Mouse (Mus musculus) embryonic facial prominence, embryonic 14.5 days (tissue): ENCODE results near the gene Ing3. TPM values are rescaled to one million over a fixed set of nuclear protein-coding genes. Genes with fewer than 3 reads are reported as not detected.

Experiments
- ATAC-seq: fragments of 200-750 bp; cut with Nextera tagmentation; 2 replicates; pipeline ENCODE4 v1.8.0; 2017; ENCODE audit warnings: low read depth, moderate number of reproducible peaks, moderate TSS enrichment
- DNase-seq: peaks from one replicate; pipeline ENCODE4 v3.0.0-alpha.2; 2015; ENCODE audit warnings: low spot score
- H3K27ac ChIP-seq: fragments of 300-500 bp; sonication (generic); replicated peaks from 2 replicates; pipeline ENCODE4 v1.5.1; 2014; ENCODE audit warnings: low read depth, mild to moderate bottlenecking, low read length, moderate library complexity
- H3K27me3 ChIP-seq: fragments of 300-500 bp; sonication (generic); replicated peaks from 2 replicates; pipeline ENCODE4 v1.6.1; 2014; ENCODE audit warnings: low read length; ENCODE audit not compliant: control insufficient read depth, insufficient read depth
- H3K36me3 ChIP-seq: fragments of 300-500 bp; sonication (generic); 2 replicates; pipeline ENCODE4 v1.6.1; 2014; ENCODE audit warnings: low read length, mixed read lengths; ENCODE audit not compliant: control insufficient read depth, insufficient read depth
- H3K4me1 ChIP-seq: fragments of 300-500 bp; sonication (generic); 2 replicates; pipeline ENCODE4 v1.6.1; 2014; ENCODE audit warnings: antibody characterized with exemption, low read length; ENCODE audit not compliant: control insufficient read depth, insufficient read depth
- H3K4me2 ChIP-seq: fragments of 300-500 bp; sonication (generic); 2 replicates; pipeline ENCODE4 v1.6.1; 2014; ENCODE audit warnings: low read depth, mild to moderate bottlenecking, low read length, moderate library complexity, mixed read lengths
- H3K4me3 ChIP-seq: fragments of 300-500 bp; sonication (generic); 2 replicates; pipeline ENCODE4 v1.5.1; 2014; ENCODE audit warnings: low read depth, mild to moderate bottlenecking, low read length
- H3K9ac ChIP-seq: fragments of 300-500 bp; sonication (generic); 2 replicates; pipeline ENCODE4 v1.6.1; 2014; ENCODE audit warnings: low read depth, mild to moderate bottlenecking, low read length, moderate library complexity, mixed read lengths
- H3K9me3 ChIP-seq: fragments of 300-500 bp; sonication (generic); 2 replicates; pipeline ENCODE4 v1.6.1; 2016; ENCODE audit warnings: low read length; ENCODE audit not compliant: control insufficient read depth
- WGBS: fragments of 180-500 bp; shearing (Covaris S2); extraction: QIAGEN DNeasy Blood & Tissue Kit; methylation state at CpG from one replicate; pipeline ENCODE4 v1.1.7; 2014; 5-methylcytosine and 5-hydroxymethylcytosine counted together
- polyA plus RNA-seq: library from polyadenylated mRNA; unstranded; fragments of >200 nt; fragmentation: Nextera tagmentation; extraction: Ambion mirVana; gene quantifications from 2 replicates; pipeline ENCODE4 v1.2.1, GENCODE M21; 2014

Ing3 gene
- polyA plus RNA-seq, 1 experiment from 2014 or later, result 44.2 TPM

DNA sequence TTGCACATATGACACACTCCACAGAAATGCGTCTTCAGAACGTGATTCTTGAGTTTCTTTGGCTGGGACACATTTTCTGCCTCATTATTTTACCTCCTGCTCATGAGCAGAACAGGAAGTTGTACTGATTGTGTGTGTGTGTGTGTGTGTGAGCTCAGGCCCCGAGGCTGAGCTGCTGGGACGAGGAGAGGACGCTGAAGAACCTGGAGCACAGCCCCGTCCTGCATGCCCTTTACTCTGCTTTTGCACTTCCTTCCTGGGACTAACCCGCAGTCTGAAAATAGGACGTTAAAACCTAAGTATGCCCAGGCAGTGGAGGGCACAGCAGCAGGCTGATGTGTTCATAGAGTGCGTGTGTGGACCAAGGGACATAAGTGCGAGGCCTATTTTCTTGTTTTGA is 70.3 kb downstream of the Ing3 start:
- peak; percentile 34; the same call in 1 of the 2 replicates for ATAC-seq
- no peaks in the 10 kb centered on the region for H3K9me3 ChIP-seq
- H3K4me1 ChIP-seq, result peaks cover 26% of the 10 kb centered on the region; the same call in 1 of the 2 replicates
- no peak overlapping the region for H3K9ac ChIP-seq
- peak; percentile 50 for DNase-seq
- H3K4me3 ChIP-seq, result no peak overlapping the region
- no peak overlapping the region for H3K4me2 ChIP-seq
- WGBS, result 26% methylated on average over 10 of the region's 10 CpGs
- H3K36me3 ChIP-seq, result no peaks in the 10 kb centered on the region
- H3K27ac ChIP-seq, result no peak overlapping the region; the same call in 1 of the 2 replicates
- no peaks in the 10 kb centered on the region for H3K27me3 ChIP-seq

DNA sequence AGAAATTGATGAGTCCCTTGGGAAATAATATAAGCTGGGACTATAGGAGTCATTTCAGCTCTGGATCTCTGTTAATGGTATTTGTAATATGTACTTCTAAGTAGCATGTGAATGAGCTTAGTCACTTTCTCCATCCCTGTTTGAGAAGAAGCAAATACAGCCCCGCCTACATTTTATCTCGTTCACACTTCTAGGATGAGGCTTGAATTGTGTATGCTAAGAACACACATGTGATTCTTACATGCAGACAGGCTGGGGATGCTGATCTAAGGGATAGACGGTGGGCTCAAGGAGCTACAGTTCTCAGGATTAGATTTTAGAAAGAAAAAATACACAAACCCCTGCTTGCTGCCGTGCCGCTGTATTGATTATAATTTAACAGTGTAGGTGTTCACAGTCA is 71.3 kb downstream of the Ing3 start:
- no peaks in the 10 kb centered on the region for H3K36me3 ChIP-seq
- no peak overlapping the region for H3K27ac ChIP-seq
- no peak overlapping the region for H3K9ac ChIP-seq
- DNase-seq, result no peak
- WGBS, result 68% methylated on average over 5 of the region's 5 CpGs
- H3K9me3 ChIP-seq, result no peaks in the 10 kb centered on the region
- H3K4me3 ChIP-seq, result no peak overlapping the region
- H3K27me3 ChIP-seq, result no peaks in the 10 kb centered on the region
- ATAC-seq, result no peak
- H3K4me2 ChIP-seq, result no peak overlapping the region
- peaks cover 33% of the 10 kb centered on the region; the same call in 1 of the 2 replicates for H3K4me1 ChIP-seq

DNA sequence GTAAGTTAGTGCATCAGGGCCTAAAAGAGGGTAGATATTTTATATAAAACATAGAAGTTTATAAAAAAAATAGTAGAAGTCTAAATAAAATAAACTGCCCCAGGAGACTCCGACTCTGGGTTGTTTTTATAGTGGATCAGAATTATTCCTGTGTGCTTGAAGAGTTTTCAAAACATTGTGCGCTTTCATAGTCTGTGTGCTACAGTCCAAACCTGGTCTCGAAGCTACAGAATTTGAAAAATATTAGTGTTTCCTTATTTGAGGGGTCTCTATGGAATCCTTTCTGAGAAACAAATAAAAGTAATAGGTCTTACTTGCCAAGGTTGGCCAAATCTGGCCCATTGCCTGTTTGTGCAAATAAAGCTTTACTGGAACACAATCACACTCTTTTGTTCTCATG is 71.9 kb downstream of the Ing3 start:
- no peak overlapping the region for H3K4me2 ChIP-seq
- H3K36me3 ChIP-seq, result no peaks in the 10 kb centered on the region
- no peak for ATAC-seq
- no peak overlapping the region for H3K4me3 ChIP-seq
- no peak overlapping the region for H3K9ac ChIP-seq
- H3K27ac ChIP-seq, result no peak overlapping the region
- peaks cover 33% of the 10 kb centered on the region; the same call in 1 of the 2 replicates for H3K4me1 ChIP-seq
- no peaks in the 10 kb centered on the region for H3K27me3 ChIP-seq
- DNase-seq, result no peak
- H3K9me3 ChIP-seq, result no peaks in the 10 kb centered on the region
- WGBS, result 74% methylated on average over 3 of the region's 3 CpGs

GRCm38 (mm10) chr6:22024168-22024567 is 74.8 kb downstream of the Ing3 start:
- H3K36me3 ChIP-seq, result no peaks in the 10 kb centered on the region
- H3K9ac ChIP-seq, result no peak overlapping the region
- DNase-seq (no peak), ATAC-seq (no peak)
- H3K27ac ChIP-seq, result peak overlapping the region; percentile 10; the same call in 1 of the 2 replicates
- no peak overlapping the region for H3K4me3 ChIP-seq
- no peak overlapping the region for H3K4me2 ChIP-seq
- H3K27me3 ChIP-seq, result no peaks in the 10 kb centered on the region
- peaks cover 24% of the 10 kb centered on the region; the same call in 1 of the 2 replicates for H3K4me1 ChIP-seq
- no peaks in the 10 kb centered on the region for H3K9me3 ChIP-seq
- 74% methylated on average over 2 of the region's 2 CpGs for WGBS

Other genes with a start within 250 kb of the Ing3 start
- gene Tspan12, start 97.1 kb upstream of the Ing3 start, polyA plus RNA-seq, result 50.5 and 52.8 TPM in 2 replicates
- 25.0 and 29.2 TPM in 2 replicates for gene Cped1, start 36.3 kb downstream of the Ing3 start, polyA plus RNA-seq